Mouse (Mus musculus): ENCODE results near the gene Mfsd4b1.

DNA sequence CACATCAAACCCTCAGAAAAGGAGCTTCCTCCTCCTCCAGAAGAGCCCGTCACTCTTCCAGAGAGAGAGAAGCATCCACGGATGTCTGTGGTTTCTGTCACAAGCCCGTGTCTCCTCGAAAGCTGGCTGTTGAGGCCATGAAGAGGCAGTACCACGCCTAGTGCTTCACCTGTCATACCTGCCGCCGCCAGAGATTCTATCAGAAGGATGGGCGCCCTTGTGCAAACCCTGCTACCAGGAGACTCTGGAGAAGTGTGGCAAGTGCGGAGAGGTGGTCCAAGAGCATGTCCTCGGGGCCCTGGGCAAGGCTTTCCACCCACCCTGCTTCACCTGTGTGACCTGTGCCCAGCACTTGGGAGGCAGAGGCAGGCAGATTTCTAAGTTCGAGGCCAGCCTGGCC is 15.5 kb downstream of the Mfsd4b1 start:
- TF ChIP-seq EP300 (IDR thresholded peaks at IDR 0.05; ENCODE audit: low read depth) (no peak), CTCF (IDR thresholded peaks at IDR 0.05; ENCODE audit: low read depth) (no peak)
